Mouse (Mus musculus) limb, embryonic 12.5 days (tissue): ENCODE measurements around the gene Ttc29. TPM values are rescaled to one million over a fixed set of nuclear protein-coding genes. Genes with fewer than 3 reads are reported as not detected.
A peak's percentile ranks its signal among the peaks of the same experiment; 100 is the strongest.

Source experiments
- ATAC-seq: fragments of 200-750 bp; cut with Nextera tagmentation; 2 replicates; pipeline ENCODE4 v1.8.0; 2017; ENCODE audit warnings: low read depth, moderate TSS enrichment; ENCODE audit not compliant: insufficient number of reproducible peaks, insufficient read depth, low FRiP score, low TSS enrichment
- H3K27ac ChIP-seq: fragments of 300-500 bp; sonication (generic); 2 replicates; pipeline ENCODE4 v1.5.1; 2016; ENCODE audit warnings: mild to moderate bottlenecking, moderate library complexity
- H3K27me3 ChIP-seq: fragments of 300-500 bp; sonication (generic); 2 replicates; pipeline ENCODE4 v1.6.1; 2016; ENCODE audit warnings: mild to moderate bottlenecking, moderate library complexity
- H3K36me3 ChIP-seq: fragments of 300-500 bp; sonication (generic); 2 replicates; pipeline ENCODE4 v1.6.1; 2016; ENCODE audit warnings: mild to moderate bottlenecking, moderate library complexity
- H3K4me1 ChIP-seq: fragments of 300-500 bp; sonication (generic); replicated peaks from 2 replicates; pipeline ENCODE4 v1.6.1; 2016
- H3K4me2 ChIP-seq: fragments of 300-500 bp; sonication (generic); 2 replicates; pipeline ENCODE4 v1.6.1; 2016; ENCODE audit warnings: mild to moderate bottlenecking, moderate library complexity
- H3K4me3 ChIP-seq: fragments of 300-500 bp; sonication (generic); replicated peaks from 2 replicates; pipeline ENCODE4 v1.5.1; 2016; ENCODE audit warnings: mild to moderate bottlenecking
- H3K9ac ChIP-seq: fragments of 300-500 bp; sonication (generic); replicated peaks from 2 replicates; pipeline ENCODE4 v1.6.1; 2016; ENCODE audit warnings: mild to moderate bottlenecking, moderate library complexity
- H3K9me3 ChIP-seq: fragments of 300-500 bp; sonication (generic); 2 replicates; pipeline ENCODE4 v1.6.1; 2016; ENCODE audit warnings: mild to moderate bottlenecking, moderate library complexity
- WGBS: fragments of 180-500 bp; shearing (Covaris S2); methylation state at CpG from one replicate; pipeline ENCODE4 v1.1.7; 2016; 5-methylcytosine and 5-hydroxymethylcytosine counted together
- polyA plus RNA-seq: library from polyadenylated mRNA; unstranded; fragments of >200 nt; fragmentation: Nextera tagmentation; extraction: Ambion mirVana; gene quantifications from 2 replicates; pipeline ENCODE4 v1.2.1, GENCODE M21; 2016

Ttc29 gene
- polyA plus RNA-seq, 1 experiment from 2014 or later = not detected

DNA sequence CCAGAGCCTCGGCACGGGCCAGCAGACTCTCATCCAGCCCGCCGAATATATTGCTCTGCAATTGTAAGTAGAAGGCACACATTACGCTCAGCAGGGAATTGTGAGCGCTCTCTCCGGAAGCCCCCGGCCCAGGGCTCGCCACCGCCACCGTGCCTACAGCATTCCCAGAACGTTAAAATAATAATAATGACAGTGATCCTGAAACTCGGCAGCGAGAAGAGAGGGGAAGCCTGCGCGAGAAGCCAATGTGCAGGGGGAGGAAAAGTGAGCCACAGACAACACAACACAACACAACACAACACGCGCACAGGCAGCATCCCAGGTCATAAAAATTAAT, 222.5 kb downstream of the Ttc29 start:
- peak overlapping the region; percentile 59 for H3K4me2 ChIP-seq
- no peak overlapping the region for H3K27ac ChIP-seq
- H3K36me3 ChIP-seq = no peaks in the 10 kb centered on the region
- H3K4me1 ChIP-seq = peaks cover 22% of the 10 kb centered on the region
- peak overlapping the region; percentile 40 for H3K4me3 ChIP-seq
- no peak for ATAC-seq
- no peak overlapping the region for H3K9ac ChIP-seq
- H3K9me3 ChIP-seq = no peaks in the 10 kb centered on the region
- peaks cover 82% of the 10 kb centered on the region for H3K27me3 ChIP-seq
- WGBS = 2% methylated on average over 18 of the region's 18 CpGs

DNA sequence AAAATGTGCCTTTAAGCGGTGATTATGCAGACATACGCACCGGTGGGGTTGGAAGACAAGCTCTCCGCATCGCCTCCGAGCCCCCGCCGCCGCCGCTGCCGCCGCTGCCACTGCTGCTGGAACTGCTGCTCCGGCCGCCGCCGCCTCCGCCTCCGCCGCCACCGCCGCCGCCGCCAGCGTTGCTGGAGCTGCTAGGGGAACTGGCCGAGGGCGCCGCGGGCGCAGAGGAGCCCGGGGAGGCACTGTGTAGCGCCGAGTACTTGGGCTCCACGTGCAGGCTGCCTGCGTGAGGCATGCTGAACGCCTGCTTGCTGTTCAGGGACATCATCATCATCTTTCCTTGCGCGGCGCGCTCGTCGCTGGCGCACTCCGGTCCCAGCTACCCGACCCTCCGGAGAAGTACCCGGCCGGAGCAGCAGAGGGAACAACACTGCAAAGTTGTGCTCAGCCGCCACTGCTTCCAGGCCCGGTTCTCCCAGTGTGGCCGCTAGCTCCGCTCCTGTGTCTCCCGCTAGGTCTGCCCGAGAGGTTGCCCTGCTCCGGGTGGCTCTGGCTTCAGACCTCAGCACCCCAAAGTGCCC, 223.1 kb downstream of the Ttc29 start, which contains the start of gene Pou4f2:
Gene Pou4f2, minus strand, starts transcription at position 575 of the 581 bp plus-strand sequence.
- under 1% methylated on average over 44 of the region's 54 CpGs for WGBS
- H3K9me3 ChIP-seq = no peaks in the 10 kb centered on the region
- peaks cover 22% of the 10 kb centered on the region for H3K4me1 ChIP-seq
- H3K27me3 ChIP-seq = peaks cover 87% of the 10 kb centered on the region
- no peak within 1 kb of the TSS for H3K9ac ChIP-seq
- peak; percentile 75 for ATAC-seq
- H3K27ac ChIP-seq = no peak within 1 kb of the TSS
- no peaks in the 10 kb centered on the region for H3K36me3 ChIP-seq
- peak within 1 kb of the TSS; percentile 40 for H3K4me3 ChIP-seq
- H3K4me2 ChIP-seq = peak within 1 kb of the TSS; percentile 59

DNA sequence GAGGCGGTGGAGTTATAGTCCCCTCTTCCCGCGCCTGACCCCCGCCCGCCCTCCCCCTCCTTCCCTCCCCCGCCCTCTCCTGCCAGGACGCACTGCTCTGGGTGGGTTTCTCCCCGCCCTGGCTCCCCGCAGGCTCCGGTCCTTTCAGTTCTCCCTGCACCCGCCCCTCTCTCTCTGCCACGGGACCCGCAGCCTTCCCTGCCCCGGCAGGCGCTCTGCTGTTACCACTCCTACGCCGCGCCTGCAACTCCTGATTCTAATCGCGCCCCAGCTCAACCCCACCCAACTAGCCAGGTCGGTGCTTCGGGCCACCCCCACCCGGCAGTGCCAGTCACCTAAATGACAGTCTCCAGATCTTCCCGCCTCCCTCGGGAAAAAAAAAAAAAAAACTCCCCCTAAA, 223.6 kb downstream of the Ttc29 start:
- H3K4me2 ChIP-seq = peak overlapping the region; percentile 59
- no peaks in the 10 kb centered on the region for H3K36me3 ChIP-seq
- H3K27me3 ChIP-seq = peaks cover 88% of the 10 kb centered on the region
- peaks cover 22% of the 10 kb centered on the region for H3K4me1 ChIP-seq
- no peak overlapping the region for H3K9ac ChIP-seq
- peak overlapping the region; percentile 40 for H3K4me3 ChIP-seq
- 2% methylated on average over 20 of the region's 25 CpGs for WGBS
- no peaks in the 10 kb centered on the region for H3K9me3 ChIP-seq
- H3K27ac ChIP-seq = no peak overlapping the region
- ATAC-seq = no peak

DNA sequence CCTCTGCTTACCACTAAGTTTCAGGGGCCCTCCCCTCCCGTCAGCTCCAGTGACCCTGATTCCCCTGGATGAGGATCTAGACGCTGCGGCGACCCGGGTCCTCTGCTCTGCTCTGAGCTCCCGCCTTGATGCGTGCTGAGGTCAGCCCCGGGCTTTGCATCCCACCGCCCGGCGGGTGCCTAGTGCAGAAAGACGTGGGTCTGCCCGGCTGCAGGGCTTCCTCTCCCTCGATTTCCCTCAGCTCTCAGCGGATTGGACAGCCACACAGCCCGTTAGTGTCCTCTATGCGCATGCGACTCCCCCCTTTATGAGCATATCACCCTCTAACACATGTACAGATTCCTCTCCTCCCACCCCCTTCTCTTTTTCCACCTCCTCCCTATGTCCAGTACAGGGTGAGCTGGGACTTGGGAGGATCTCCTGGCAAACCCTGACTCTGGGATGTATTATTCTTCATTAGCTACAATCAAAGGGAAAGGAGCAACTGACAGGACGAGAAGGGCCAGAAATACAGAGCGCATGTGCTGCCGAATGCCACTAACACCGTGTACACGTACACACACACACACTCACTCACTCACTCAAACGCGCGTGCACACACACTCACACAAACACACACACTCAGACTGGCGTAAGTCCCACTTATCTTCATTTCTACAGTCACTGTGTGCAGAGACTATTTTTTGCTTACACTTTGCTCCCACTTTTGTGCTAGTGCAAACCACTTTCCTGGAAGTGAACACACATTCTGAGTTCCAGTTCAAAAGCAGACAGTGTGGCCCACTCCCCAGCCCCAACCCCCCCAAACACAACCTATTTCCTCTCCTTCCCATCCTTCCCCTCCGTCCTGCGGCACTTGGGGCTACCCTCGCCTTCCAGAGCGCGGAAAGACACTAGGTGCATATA, 224.3 kb downstream of the Ttc29 start:
- H3K27me3 ChIP-seq = peaks cover 88% of the 10 kb centered on the region
- no peak for ATAC-seq
- WGBS = 4% methylated on average over 32 of the region's 32 CpGs
- H3K36me3 ChIP-seq = no peaks in the 10 kb centered on the region
- peak overlapping the region; percentile 34 for H3K4me2 ChIP-seq
- H3K4me3 ChIP-seq = 0 out of 2 replicates have a peak overlapping the region, but pooled peaks have one; percentile 6
- H3K9ac ChIP-seq = no peak overlapping the region
- no peaks in the 10 kb centered on the region for H3K9me3 ChIP-seq
- H3K4me1 ChIP-seq = peaks cover 22% of the 10 kb centered on the region
- H3K27ac ChIP-seq = no peak overlapping the region

DNA sequence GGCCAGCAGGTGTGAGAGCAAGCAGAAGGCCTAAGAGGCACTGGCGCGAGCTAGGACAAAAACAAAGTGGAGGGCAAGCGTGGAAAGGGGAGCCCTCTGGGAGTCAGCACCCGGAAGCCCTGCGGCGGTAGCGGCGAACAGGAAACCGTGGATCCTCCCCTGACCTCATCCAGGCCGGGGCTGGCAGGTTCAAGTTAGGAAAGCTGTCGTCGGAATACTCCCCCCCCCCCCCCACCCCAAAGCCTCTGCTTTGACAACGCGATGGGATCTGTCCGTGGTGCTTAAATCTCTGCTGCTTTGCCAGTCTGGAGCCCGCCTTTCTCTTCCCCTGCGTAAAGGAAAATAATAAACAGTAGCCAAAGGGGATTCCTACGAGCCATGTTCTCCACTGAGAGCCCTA, 225.0 kb downstream of the Ttc29 start:
- ATAC-seq = no peak; the same call in 1 of the 2 replicates
- WGBS = under 1% methylated on average over 16 of the region's 18 CpGs
- Histone ChIP-seq H3K27me3 (peaks cover 89% of the 10 kb centered on the region), H3K9me3 (no peaks in the 10 kb centered on the region), H3K4me1 (peaks cover 22% of the 10 kb centered on the region), H3K36me3 (no peaks in the 10 kb centered on the region), H3K4me2 (peak overlapping the region; percentile 34), H3K27ac (no peak overlapping the region), H3K9ac (no peak overlapping the region), H3K4me3 (0 out of 2 replicates have a peak overlapping the region, but pooled peaks have one; percentile 6)

DNA sequence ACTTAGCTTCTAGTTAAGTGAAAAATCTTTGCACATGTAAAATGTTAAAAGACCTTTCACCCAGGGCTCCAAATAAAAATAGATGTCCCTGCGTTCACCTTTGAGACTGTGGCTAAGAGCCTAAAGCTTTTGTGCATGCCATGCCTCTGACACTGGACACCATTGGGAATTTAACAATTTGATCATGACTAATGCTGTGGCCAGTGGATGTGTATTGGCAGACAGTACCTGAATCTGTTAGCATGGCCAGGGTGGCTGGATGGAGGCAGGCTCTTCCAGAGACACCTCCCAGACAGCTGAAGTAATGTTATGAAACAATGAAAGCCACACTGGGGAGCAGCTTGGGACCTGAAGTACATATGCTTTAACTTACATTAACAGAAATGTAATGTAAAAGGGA, 229.7 kb downstream of the Ttc29 start:
- 81% methylated on average over 1 of the region's 1 CpGs for WGBS
- no peak overlapping the region for H3K4me3 ChIP-seq
- H3K4me1 ChIP-seq = peaks cover 3% of the 10 kb centered on the region; the same call in 1 of the 2 replicates
- H3K9ac ChIP-seq = no peak overlapping the region
- ATAC-seq = no peak
- no peaks in the 10 kb centered on the region for H3K9me3 ChIP-seq
- H3K27ac ChIP-seq = no peak overlapping the region
- H3K36me3 ChIP-seq = no peaks in the 10 kb centered on the region
- peaks cover 61% of the 10 kb centered on the region for H3K27me3 ChIP-seq
- H3K4me2 ChIP-seq = no peak overlapping the region

Other genes with a start within 250 kb of the Ttc29 start
- not detected in 2 replicates for gene Pou4f2, start 223.3 kb downstream of the Ttc29 start, polyA plus RNA-seq